Mouse (Mus musculus) spleen, postnatal 10 days (tissue): ENCODE measurements around the gene Pbx1.
A peak's percentile ranks its signal among the peaks of the same experiment; 100 is the strongest.

Source experiments
- DNase-seq, 2 experiments: peaks; one replicate each; pipeline ENCODE4 v3.0.0; 2021 to 2022; ENCODE audit warnings: low spot score in 2 of 2

Pbx1 gene

GRCm38 (mm10) chr1:168300505-168300904 lies 131.6 kb downstream of the Pbx1 start:
- no peak for DNase-seq

GRCm38 (mm10) chr1:168299928-168300365 lies 132.1 kb downstream of the Pbx1 start:
- no peak for DNase-seq

GRCm38 (mm10) chr1:168299181-168299580 lies 132.9 kb downstream of the Pbx1 start:
- DNase-seq: no peak

- no peak for DNase-seq
Observed at GRCm38 (mm10) chr1:168296290-168296689, 135.8 kb downstream of the Pbx1 start.

GRCm38 (mm10) chr1:168295782-168296181 lies 136.3 kb downstream of the Pbx1 start:
- no peak for DNase-seq

GRCm38 (mm10) chr1:168293673-168294072 lies 138.4 kb downstream of the Pbx1 start:
- DNase-seq: no peak

- DNase-seq: no peak
Observed at GRCm38 (mm10) chr1:168292106-168292505, 140.0 kb downstream of the Pbx1 start.

- DNase-seq: no peak
Observed at GRCm38 (mm10) chr1:168291643-168292040, 140.4 kb downstream of the Pbx1 start.

- DNase-seq: peak; percentile 27 to 32
Observed at GRCm38 (mm10) chr1:168291001-168291642, 140.9 kb downstream of the Pbx1 start.

GRCm38 (mm10) chr1:168290236-168290985 lies 141.7 kb downstream of the Pbx1 start:
- no peak for DNase-seq

- DNase-seq: peak; percentile 20 to 22
Observed at GRCm38 (mm10) chr1:168288891-168289545, 143.1 kb downstream of the Pbx1 start.

- peak; percentile 35 to 54 for DNase-seq
Observed at GRCm38 (mm10) chr1:168287843-168288591, 144.1 kb downstream of the Pbx1 start.

GRCm38 (mm10) chr1:168286862-168287650 lies 145.0 kb downstream of the Pbx1 start:
- DNase-seq: no peak

GRCm38 (mm10) chr1:168284566-168285141 lies 147.4 kb downstream of the Pbx1 start:
- DNase-seq: no peak

- no peak for DNase-seq
Observed at GRCm38 (mm10) chr1:168283841-168284565, 148.1 kb downstream of the Pbx1 start.

- DNase-seq: no peak
Observed at GRCm38 (mm10) chr1:168283421-168283820, 148.6 kb downstream of the Pbx1 start.

GRCm38 (mm10) chr1:168275678-168276077 lies 156.4 kb downstream of the Pbx1 start:
- DNase-seq: no peak

- no peak for DNase-seq
Observed at GRCm38 (mm10) chr1:168274296-168274695, 157.8 kb downstream of the Pbx1 start.

GRCm38 (mm10) chr1:168272091-168272490 lies 160.0 kb downstream of the Pbx1 start:
- DNase-seq: no peak

GRCm38 (mm10) chr1:168271207-168271606 lies 160.9 kb downstream of the Pbx1 start:
- DNase-seq: no peak
